Mouse (Mus musculus): ENCODE data around the gene Rhbdf2.

- TF ChIP-seq GATA1 (IDR thresholded peaks at IDR 0.05; ENCODE audit: borderline replicate concordance, low read length) (no peak), FLI1 (IDR thresholded peaks at IDR 0.05; ENCODE audit: low read length) (no peak)
Measured at GRCm38 (mm10) chr11:116661948-116662377, 35.1 kb upstream of the Rhbdf2 start.

Data from megakaryocyte, embryonic 14.5 days (primary cell).